Mouse (Mus musculus): ENCODE measurements around the gene Slc22a28. TPM values are rescaled to one million over a fixed set of nuclear protein-coding genes. Genes with fewer than 3 reads are reported as not detected.
"Not testable (repeated sequence)": the region's sequence is repeated elsewhere in the genome, so short reads cannot be mapped to it uniquely, and the experiment has no call there.

Slc22a28 gene
- not detected in 2 replicates for polyA plus RNA-seq (2015; fragmentation: Nextera tagmentation; extraction: Ambion mirVana)

DNA sequence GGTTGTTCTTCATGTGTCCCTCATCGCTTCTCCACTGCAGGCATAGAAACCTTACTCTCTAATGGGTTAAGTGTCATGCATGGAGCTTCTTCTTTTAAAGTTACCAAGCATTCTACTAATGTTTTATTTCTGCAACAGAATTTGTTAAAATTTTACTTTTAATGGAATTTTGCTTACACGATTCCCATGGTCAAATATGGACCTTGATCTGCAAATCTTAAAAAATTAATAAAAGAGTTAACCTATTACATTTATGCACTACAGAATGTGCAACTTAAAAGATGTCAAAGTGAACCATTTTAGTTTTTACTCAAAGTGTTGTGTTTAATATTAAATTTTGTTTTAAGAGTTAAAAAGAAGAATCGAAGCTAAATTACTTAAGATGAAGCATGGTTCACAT, at the start of gene Slc22a28:
Slc22a28 (minus strand) TSS at position 102 of the 400 bp plus-strand sequence.
- not testable (repeated sequence) for H3K9me3 ChIP-seq (ENCODE audit: control insufficient read depth, low read length); H3K9ac ChIP-seq (ENCODE audit: low read depth, low read length); H3K4me2 ChIP-seq (ENCODE audit: low read length); H3K27me3 ChIP-seq (replicated peaks; ENCODE audit: control insufficient read depth, insufficient read depth, low read length); H3K36me3 ChIP-seq (ENCODE audit: control insufficient read depth, insufficient read depth, low read length); ATAC-seq; H3K27ac ChIP-seq (ENCODE audit: low read depth, low read length); H3K4me1 ChIP-seq (ENCODE audit: control insufficient read depth, insufficient read depth, low read depth, low read length); H3K4me3 ChIP-seq (ENCODE audit: low read length)
- 92% methylated on average over 2 of the region's 3 CpGs for WGBS

DNA sequence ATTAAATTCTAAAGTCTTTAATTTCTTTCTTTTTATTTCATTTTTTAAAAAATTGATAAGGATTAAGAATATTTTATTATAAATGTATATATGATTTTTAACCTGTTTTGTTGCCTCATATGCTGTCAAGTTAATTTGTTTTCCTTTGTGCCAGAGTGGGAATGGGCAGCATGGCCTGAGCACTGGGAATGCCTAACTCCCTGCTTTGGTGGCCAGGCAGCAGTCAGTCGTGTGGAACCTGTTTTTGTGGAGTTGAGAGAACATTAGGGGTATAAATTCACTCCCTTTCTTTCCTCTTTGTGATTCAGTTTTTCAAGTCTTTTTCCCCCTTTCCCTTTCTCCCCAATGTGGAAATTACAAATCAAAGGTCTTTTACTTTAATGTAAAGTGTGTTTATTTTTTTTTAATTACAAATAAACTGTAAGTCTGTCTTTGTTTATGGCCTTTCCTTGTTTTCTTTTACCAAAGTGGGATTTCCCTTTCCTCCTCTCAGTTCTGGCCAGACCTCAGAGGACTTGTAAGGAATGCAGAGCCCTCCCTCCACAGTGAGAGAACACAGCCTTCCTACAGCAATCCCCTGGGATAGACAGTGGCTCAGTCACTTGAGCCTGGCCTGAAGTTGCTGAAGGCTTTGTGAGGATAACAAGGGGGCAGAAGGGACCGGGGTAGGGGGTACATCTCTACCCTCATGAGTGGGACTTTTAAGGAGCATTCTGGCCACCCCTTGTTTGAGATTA, 17.2 kb upstream of the Slc22a28 start:
- H3K36me3 ChIP-seq (ENCODE audit: control insufficient read depth, insufficient read depth, low read length), result no peaks in the 10 kb centered on the region
- WGBS, result 57% methylated on average over 2 of the region's 2 CpGs
- ATAC-seq, result no peak
- no peaks in the 10 kb centered on the region for H3K27me3 ChIP-seq (replicated peaks; ENCODE audit: control insufficient read depth, insufficient read depth, low read length)
- H3K9ac ChIP-seq (ENCODE audit: low read depth, low read length), result no peak overlapping the region
- no peak overlapping the region for H3K27ac ChIP-seq (ENCODE audit: low read depth, low read length)
- peaks cover 10% of the 10 kb centered on the region; the same call in 1 of the 2 replicates for H3K9me3 ChIP-seq (ENCODE audit: control insufficient read depth, low read length)
- H3K4me2 ChIP-seq (ENCODE audit: low read length), result no peak overlapping the region
- H3K4me1 ChIP-seq (ENCODE audit: control insufficient read depth, insufficient read depth, low read depth, low read length), result no peaks in the 10 kb centered on the region
- no peak overlapping the region for H3K4me3 ChIP-seq (ENCODE audit: low read length)

DNA sequence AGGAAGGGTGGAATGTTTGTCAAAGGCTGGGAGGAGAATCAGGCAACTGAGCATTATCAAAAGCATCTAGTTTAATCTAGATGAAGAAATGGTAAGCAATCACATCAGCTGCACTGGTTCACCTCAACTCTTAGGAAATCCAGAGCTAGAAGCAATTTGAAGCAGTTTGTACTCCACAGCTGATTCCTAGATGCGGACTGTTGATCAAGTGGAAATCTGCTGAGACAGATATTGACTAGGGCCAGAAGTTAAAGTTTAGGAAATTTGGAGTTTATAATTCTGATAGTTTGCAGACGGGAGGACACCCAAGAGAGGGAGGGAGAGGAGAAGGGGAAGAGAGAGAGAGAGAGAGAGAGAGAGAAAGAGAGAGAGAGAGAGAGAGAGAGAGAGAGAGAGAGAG, 10.9 kb upstream of the Slc22a28 start:
- WGBS, result 85% methylated on average over 2 of the region's 2 CpGs
- not testable (repeated sequence) for H3K4me2 ChIP-seq (ENCODE audit: low read length); H3K4me3 ChIP-seq (ENCODE audit: low read length); H3K36me3 ChIP-seq (ENCODE audit: control insufficient read depth, insufficient read depth, low read length); H3K9ac ChIP-seq (ENCODE audit: low read depth, low read length); H3K4me1 ChIP-seq (ENCODE audit: control insufficient read depth, insufficient read depth, low read depth, low read length); H3K27ac ChIP-seq (ENCODE audit: low read depth, low read length); H3K9me3 ChIP-seq (ENCODE audit: control insufficient read depth, low read length); ATAC-seq; H3K27me3 ChIP-seq (replicated peaks; ENCODE audit: control insufficient read depth, insufficient read depth, low read length)

DNA sequence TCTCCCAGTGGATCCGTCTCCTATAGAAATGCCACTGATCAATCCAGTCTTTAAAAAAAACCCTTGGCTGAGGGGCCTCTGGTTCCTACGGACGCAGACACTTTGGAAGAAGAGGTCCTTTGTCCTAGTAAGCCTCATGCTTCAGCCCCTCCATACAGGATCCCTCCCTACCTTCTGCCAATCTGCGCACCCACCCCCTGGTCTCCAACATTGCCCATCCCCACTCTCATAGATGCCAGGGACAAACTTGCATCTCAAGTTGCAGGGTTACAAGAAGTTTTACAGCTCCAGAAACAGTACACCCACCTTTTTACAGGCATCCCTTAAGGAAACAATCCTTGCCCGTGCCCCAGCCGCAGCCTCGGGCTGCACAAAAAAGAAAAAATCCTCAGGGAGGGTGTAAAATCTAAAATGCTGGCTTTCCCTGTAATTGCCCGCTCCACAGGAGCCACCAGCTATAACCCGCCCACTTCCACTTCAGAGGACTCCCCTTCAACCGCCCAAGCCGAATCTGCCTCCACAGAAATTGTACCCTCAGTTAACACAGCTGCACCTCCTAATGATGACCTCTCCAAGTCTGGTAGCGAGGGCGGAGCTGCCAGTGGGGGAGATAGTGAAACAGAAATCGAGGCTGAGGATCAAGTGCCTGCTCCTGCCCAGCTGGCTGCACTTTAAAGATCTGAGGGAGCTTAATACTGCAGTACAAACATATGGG, 2.5 kb upstream of the Slc22a28 start:
- WGBS, result 78% methylated on average over 14 of the region's 14 CpGs
- not testable (repeated sequence) for ATAC-seq

GRCm38 (mm10) chr19:8019904-8020349, 111.9 kb downstream of the Slc22a28 start:
- Histone ChIP-seq H3K4me1 (ENCODE audit: control insufficient read depth, insufficient read depth, low read depth, low read length) (no peaks in the 10 kb centered on the region), H3K36me3 (ENCODE audit: control insufficient read depth, insufficient read depth, low read length) (no peaks in the 10 kb centered on the region), H3K27me3 (replicated peaks; ENCODE audit: control insufficient read depth, insufficient read depth, low read length) (no peaks in the 10 kb centered on the region)

More for the DNA sequence above, 2.5 kb upstream of the Slc22a28 start:
- H3K4me2 ChIP-seq (ENCODE audit: low read length); H3K27me3 ChIP-seq (replicated peaks; ENCODE audit: control insufficient read depth, insufficient read depth, low read length); H3K4me1 ChIP-seq (ENCODE audit: control insufficient read depth, insufficient read depth, low read depth, low read length); H3K36me3 ChIP-seq (ENCODE audit: control insufficient read depth, insufficient read depth, low read length); H3K9ac ChIP-seq (ENCODE audit: low read depth, low read length); H3K9me3 ChIP-seq (ENCODE audit: control insufficient read depth, low read length); H3K4me3 ChIP-seq (ENCODE audit: low read length); H3K27ac ChIP-seq (ENCODE audit: low read depth, low read length): not testable (repeated sequence)

DNA sequence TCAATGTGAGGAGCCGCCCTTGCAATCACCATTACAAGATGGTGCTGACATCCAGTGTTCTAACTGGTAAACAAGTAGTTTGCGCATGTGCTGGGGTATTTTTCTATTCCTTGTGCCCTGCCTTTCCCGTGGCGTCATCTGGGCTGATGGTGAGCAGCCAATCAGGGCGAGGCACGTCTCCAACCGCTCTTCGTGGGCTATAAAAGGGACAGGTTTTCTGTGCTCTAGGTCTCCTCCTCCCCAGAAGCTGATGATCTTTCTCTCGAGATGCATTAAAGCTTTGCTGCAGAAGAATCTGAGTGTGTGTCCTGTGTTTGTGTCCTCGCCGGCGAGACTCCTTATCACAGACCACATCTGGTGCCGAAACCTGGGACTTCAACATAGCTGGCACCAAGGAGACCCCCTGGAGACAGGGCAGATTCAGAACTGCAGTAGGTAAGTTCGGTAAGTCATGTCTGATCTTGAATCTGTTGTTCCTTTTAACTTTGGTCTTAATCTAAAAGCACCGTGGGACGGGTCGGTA, 112.4 kb downstream of the Slc22a28 start:
- WGBS, result 95% methylated on average over 17 of the region's 17 CpGs
- peaks cover 16% of the 10 kb centered on the region for H3K9me3 ChIP-seq (ENCODE audit: control insufficient read depth, low read length)
- H3K36me3 ChIP-seq (ENCODE audit: control insufficient read depth, insufficient read depth, low read length); H3K9ac ChIP-seq (ENCODE audit: low read depth, low read length); ATAC-seq; H3K27me3 ChIP-seq (replicated peaks; ENCODE audit: control insufficient read depth, insufficient read depth, low read length); H3K4me3 ChIP-seq (ENCODE audit: low read length); H3K27ac ChIP-seq (ENCODE audit: low read depth, low read length); H3K4me1 ChIP-seq (ENCODE audit: control insufficient read depth, insufficient read depth, low read depth, low read length); H3K4me2 ChIP-seq (ENCODE audit: low read length): not testable (repeated sequence)

More at GRCm38 (mm10) chr19:8019904-8020349, 111.9 kb downstream of the Slc22a28 start:
- H3K4me3 ChIP-seq (ENCODE audit: low read length), result no peak overlapping the region
- H3K4me2 ChIP-seq (ENCODE audit: low read length), result no peak overlapping the region
- no peak for ATAC-seq
- H3K9ac ChIP-seq (ENCODE audit: low read depth, low read length), result no peak overlapping the region
- peaks cover 16% of the 10 kb centered on the region for H3K9me3 ChIP-seq (ENCODE audit: control insufficient read depth, low read length)
- WGBS, result 91% methylated on average over 13 of the region's 13 CpGs
- no peak overlapping the region for H3K27ac ChIP-seq (ENCODE audit: low read depth, low read length)

DNA sequence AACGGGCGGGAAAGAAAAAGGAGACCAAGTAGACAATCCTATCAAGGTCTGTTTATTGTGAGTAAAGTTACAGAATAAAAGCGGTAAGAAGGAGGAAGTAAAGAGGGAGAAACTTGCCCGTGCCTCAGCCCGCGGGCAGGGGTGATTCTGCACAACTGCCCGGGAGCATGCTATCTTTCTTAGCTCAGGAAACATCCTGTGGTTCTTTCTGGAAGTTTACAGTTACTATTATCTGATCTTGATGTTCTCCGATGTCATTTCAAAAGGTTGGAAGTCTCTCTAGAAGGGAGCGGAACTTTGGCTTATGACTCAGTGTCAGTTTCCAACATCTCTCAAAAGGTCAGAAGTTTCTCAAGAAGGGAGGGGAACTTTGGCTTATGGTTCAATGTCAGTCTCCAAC, 113.2 kb downstream of the Slc22a28 start:
- H3K9me3 ChIP-seq (ENCODE audit: control insufficient read depth, low read length), result peaks cover 16% of the 10 kb centered on the region
- not testable (repeated sequence) for ATAC-seq; H3K36me3 ChIP-seq (ENCODE audit: control insufficient read depth, insufficient read depth, low read length); H3K9ac ChIP-seq (ENCODE audit: low read depth, low read length); H3K4me3 ChIP-seq (ENCODE audit: low read length); H3K4me1 ChIP-seq (ENCODE audit: control insufficient read depth, insufficient read depth, low read depth, low read length); H3K27ac ChIP-seq (ENCODE audit: low read depth, low read length); H3K27me3 ChIP-seq (replicated peaks; ENCODE audit: control insufficient read depth, insufficient read depth, low read length); H3K4me2 ChIP-seq (ENCODE audit: low read length)
- WGBS, result 94% methylated on average over 9 of the region's 9 CpGs

Data from hindbrain, embryonic 16.5 days (tissue).